Mouse (Mus musculus) bone marrow, adult 2 months (tissue): ENCODE data around the gene Tjp1. TPM values are rescaled to one million over a fixed set of nuclear protein-coding genes. Genes with fewer than 3 reads are reported as not detected.

Source experiments
- H3K27ac ChIP-seq: fragments of 200-500 bp; 2 replicates; pipeline ENCODE4 v1.5.1; 2012; ENCODE audit warnings: low read depth, mild to moderate bottlenecking, control low read depth, inconsistent platforms, low read length; ENCODE audit not compliant: control insufficient read depth, poor library complexity, insufficient read depth
- H3K4me1 ChIP-seq: fragments of 200-500 bp; 2 replicates; pipeline ENCODE4 v1.6.1; 2011; ENCODE audit warnings: low read length; ENCODE audit not compliant: control insufficient read depth, insufficient read depth
- H3K4me3 ChIP-seq: fragments of 200-500 bp; replicated peaks from 2 replicates; pipeline ENCODE3; 2011; ENCODE audit warnings: mild to moderate bottlenecking, low read depth, low read length, control low read depth; ENCODE audit not compliant: control insufficient read depth
- CTCF ChIP-seq: fragments of 200-500 bp; IDR thresholded peaks from 2 replicates; pipeline ENCODE4 v1.5.1; 2011; ENCODE audit warnings: low read length, control low read depth; ENCODE audit not compliant: control insufficient read depth, insufficient read depth
- POLR2A ChIP-seq: fragments of 200-500 bp; IDR thresholded peaks from 2 replicates; pipeline ENCODE4 v1.6.1; 2011; ENCODE audit warnings: low read depth, mild to moderate bottlenecking, control low read depth, low read length, borderline replicate concordance; ENCODE audit not compliant: control insufficient read depth
- WGBS: fragments of 180-500 bp; shearing (Covaris S2); methylation state at CpG from one replicate; pipeline ENCODE4 v1.1.7; 2018; 5-methylcytosine and 5-hydroxymethylcytosine counted together
- polyA plus RNA-seq: library from polyadenylated mRNA; stranded (reverse); fragments of >200 nt; gene quantifications from 2 replicates; pipeline ENCODE4 v1.2.4, GENCODE M21; 2011; ENCODE audit warnings: low replicate concordance; ENCODE audit not compliant: missing spikeins, insufficient read depth, insufficient read length

Tjp1 gene
- polyA plus RNA-seq, 1 experiment: 16.9 TPM

DNA sequence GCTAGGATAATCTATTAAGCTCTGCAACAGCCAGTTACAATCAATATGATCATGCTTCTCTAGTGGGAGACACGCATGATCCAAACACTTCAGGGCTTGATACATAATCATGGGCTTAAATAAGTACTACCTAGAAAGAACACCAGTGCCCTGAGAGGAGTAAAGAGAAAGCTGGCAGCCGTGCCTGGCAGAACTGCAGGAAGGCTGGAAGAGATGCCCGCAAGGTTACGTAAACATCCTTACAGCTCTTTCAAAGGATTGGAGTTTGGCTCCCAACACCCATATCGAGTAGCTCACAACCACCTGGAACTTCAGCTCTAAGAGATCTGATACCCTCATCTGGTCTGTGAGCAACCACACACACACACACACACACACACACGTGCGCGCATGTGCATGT lies 167.8 kb downstream of the Tjp1 start:
- no peaks in the 10 kb centered on the region for H3K4me1 ChIP-seq
- 74% methylated on average over 8 of the region's 8 CpGs for WGBS
- no peak overlapping the region for H3K27ac ChIP-seq
- no peak overlapping the region for H3K4me3 ChIP-seq
- no peak for TF ChIP-seq POLR2A
- no peak for TF ChIP-seq CTCF

DNA sequence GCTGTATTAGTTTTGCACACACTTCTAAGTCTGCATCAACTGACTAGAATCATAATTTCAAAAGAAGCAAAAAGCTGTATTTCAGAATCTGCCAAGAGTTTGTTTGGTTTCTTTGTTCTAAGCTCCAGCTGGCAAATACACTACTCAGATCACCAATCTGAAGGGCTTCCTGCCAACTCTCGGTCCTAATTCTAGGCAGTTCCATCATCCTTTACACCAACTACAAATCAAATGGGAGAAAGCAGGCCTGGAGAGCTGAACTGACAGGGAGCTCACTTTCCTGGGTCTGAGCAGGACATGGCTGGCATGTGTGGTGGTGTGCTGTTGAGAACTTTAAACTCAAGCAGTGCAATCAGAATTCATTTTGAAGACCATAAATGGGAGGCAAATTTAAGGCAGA lies 170.0 kb downstream of the Tjp1 start:
- Histone ChIP-seq H3K27ac (no peak overlapping the region), H3K4me1 (no peaks in the 10 kb centered on the region), H3K4me3 (no peak overlapping the region)
- WGBS: 63% methylated on average over 1 of the region's 1 CpGs
- TF ChIP-seq POLR2A: no peak
- TF ChIP-seq CTCF: no peak

DNA sequence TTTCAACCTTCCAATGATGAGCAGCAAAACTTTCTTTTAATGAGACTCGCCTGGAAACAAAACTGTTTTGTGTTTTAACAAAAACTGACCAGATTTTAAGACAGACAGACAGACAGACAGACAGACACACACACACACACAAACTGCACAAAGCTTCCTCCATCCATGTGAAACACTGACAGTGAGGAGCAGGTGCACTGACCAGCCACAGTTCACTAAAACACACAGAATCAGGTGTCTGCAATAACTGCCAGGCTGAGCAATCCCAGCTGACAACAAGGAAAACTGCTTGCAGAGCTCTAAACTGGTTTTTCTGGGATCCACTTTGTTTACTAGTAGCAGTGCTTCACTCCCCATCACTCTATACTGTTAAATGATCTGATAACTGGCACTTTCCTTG lies 171.4 kb downstream of the Tjp1 start:
- WGBS: 79% methylated on average over 1 of the region's 1 CpGs
- H3K27ac ChIP-seq: no peak overlapping the region
- no peaks in the 10 kb centered on the region for H3K4me1 ChIP-seq
- TF ChIP-seq CTCF: no peak
- TF ChIP-seq POLR2A: no peak
- no peak overlapping the region for H3K4me3 ChIP-seq

DNA sequence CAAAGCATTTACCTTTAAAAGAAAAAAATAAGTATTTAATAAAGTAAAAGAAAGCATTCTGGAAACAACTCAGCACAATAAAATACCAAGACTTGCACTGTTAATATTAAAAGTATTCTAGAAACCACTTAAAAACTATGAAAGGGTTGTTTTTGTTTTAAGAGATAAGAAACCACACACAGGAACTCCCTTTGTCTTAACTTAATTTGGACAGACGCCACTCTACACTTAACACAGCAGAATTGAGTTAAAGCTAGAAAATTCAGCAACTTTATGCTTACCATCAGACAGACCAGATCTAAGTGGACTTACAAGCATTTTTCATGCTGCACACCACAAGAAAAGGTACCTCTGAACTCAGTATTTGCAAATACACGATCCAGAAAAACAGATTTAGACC lies 172.7 kb downstream of the Tjp1 start:
- TF ChIP-seq CTCF (no peak), POLR2A (no peak)
- Histone ChIP-seq H3K4me1 (no peaks in the 10 kb centered on the region), H3K4me3 (no peak overlapping the region), H3K27ac (no peak overlapping the region)
- 3% methylated on average over 2 of the region's 2 CpGs for WGBS

DNA sequence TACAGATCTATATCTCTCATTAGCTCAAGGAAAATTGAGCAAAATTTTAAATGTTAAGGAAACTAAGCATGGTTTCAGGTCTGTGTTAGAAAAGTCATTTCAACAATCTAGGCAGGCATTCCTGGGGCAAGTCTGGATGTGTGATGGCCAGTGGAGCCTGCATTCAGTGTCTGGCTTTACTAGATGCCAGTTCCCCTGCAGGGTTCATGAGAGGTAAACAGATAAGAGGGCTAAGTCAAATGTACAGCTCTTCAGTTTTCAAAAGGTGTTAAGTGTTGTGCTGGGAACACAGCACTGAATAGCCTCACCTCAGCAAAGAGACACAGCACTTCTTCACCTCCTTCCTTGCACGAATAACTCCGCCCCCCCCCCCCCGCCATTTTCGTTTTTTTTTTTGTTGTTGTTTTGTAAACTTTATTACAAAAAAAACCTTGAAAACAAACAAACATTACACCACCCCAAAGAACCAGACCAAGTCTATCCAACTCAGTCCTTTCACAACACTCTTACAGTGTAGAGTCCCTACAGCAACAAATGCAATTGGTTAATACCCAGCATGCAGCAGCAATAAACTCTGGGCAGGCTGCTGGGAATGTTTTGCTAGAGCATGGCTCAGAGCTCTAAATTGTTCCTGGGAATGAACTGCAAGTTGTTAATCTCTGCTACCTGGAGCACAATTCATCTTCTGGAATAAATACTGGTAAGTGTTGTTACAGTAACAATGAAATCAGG lies 177.1 kb downstream of the Tjp1 start:
- Histone ChIP-seq H3K27ac (no peak overlapping the region), H3K4me1 (no peaks in the 10 kb centered on the region; the same call in 1 of the 2 replicates), H3K4me3 (no peak overlapping the region)
- no peak for TF ChIP-seq CTCF
- no peak for TF ChIP-seq POLR2A
- WGBS: 65% methylated on average over 4 of the region's 4 CpGs

DNA sequence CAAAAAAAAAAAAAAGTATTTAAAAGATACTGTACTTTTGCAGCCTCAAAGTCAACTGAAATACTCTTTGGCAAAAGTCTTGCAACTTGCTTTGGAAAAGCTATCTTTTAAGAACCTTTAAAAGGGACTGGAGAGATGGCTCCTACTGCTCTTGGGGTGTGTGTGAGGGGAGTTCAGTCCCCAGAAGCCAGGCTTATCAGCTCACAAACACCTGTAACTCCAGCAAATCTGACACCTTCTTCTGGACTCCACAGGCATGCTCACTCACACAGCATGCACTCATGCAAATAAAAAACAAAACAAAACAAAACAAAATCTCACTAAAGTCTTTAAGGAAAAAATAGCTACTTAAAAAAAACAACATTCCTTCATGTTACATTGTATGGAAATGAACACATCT lies 179.0 kb downstream of the Tjp1 start:
- H3K4me3 ChIP-seq: no peak overlapping the region
- H3K27ac ChIP-seq: no peak overlapping the region
- TF ChIP-seq CTCF: no peak
- no peak for TF ChIP-seq POLR2A
- no peaks in the 10 kb centered on the region; the same call in 1 of the 2 replicates for H3K4me1 ChIP-seq

DNA sequence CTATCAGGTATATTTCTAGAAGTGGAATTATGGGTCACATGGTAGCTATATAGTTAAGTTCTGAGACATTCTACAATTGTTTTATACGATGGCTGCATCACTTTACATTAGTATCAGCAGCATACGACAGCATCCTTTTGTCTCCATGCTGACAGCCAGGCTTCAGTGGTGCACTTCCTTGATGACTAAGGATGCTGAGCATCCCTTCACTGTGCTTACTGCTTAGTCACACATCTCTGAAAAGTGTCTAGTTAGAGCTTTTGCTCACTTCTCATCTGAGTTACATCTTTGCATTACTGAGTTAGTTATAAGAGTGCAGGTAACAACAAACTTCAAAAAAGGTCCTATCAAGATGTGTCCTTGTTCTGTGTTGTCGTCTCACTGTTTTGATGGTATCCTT lies 182.3 kb downstream of the Tjp1 start:
- H3K27ac ChIP-seq: no peak overlapping the region
- no peaks in the 10 kb centered on the region; the same call in 1 of the 2 replicates for H3K4me1 ChIP-seq
- TF ChIP-seq POLR2A (no peak), CTCF (no peak)
- WGBS: 89% methylated on average over 3 of the region's 3 CpGs
- H3K4me3 ChIP-seq: no peak overlapping the region

DNA sequence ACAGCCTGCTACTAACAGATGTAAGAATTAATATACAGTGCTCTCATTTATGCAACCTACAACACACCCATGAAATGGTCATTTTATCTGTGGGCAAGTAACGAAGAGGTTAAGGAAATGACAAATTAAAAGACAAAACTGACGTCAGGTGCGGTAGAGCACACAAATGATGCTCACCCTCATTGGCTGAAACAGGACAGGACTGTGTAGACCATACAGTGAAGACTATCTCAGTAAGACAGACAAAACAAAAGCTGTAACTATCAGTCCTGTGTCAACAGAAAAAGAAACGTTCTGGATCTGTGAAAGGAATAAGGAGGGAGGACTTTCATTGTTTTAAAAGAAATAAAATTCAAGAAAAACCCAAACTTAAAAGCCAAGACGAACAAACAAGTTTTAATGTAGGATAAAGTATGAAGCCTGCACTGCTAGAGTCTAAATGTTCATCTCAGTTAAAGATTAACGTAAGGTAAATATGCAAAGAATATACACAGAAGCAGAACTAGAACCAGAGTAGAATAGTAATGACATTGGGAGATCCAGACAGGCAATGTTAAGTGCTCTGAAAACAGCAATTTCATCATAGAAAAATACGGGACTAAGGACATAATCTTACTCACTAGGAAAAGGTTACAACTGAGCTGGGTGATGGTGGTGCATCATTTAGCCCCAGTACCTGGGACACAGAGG lies 189.9 kb downstream of the Tjp1 start:
- Histone ChIP-seq H3K4me3 (no peak overlapping the region), H3K27ac (no peak overlapping the region), H3K4me1 (no peaks in the 10 kb centered on the region)
- WGBS: 77% methylated on average over 7 of the region's 7 CpGs
- no peak for TF ChIP-seq POLR2A
- TF ChIP-seq CTCF: no peak
